Mouse (Mus musculus) cerebellum, adult 2 months (tissue): ENCODE data around the gene Xpo4.

Experiments used
- CTCF ChIP-seq: fragments of 200-500 bp; IDR thresholded peaks from 2 replicates; pipeline ENCODE4 v1.5.1; 2011; ENCODE audit warnings: low read depth, mild to moderate bottlenecking, control low read depth, low read length, moderate library complexity, borderline replicate concordance; ENCODE audit not compliant: insufficient read depth
- POLR2A ChIP-seq: fragments of 200-500 bp; IDR thresholded peaks from 2 replicates; pipeline ENCODE4 v1.6.1; 2011; ENCODE audit warnings: low read length, control low read depth, borderline replicate concordance; ENCODE audit not compliant: insufficient read depth

GRCm38 (mm10) chr14:57657500-57657899, 7.7 kb downstream of the Xpo4 start:
- no peak for TF ChIP-seq POLR2A
- no peak for TF ChIP-seq CTCF
